Mouse (Mus musculus) kidney, embryonic 14.5 days (tissue): ENCODE measurements around the gene Wdr75. TPM values are rescaled to one million over a fixed set of nuclear protein-coding genes. Genes with fewer than 3 reads are reported as not detected.

Experiments
- ATAC-seq: fragments of 200-750 bp; cut with Nextera tagmentation; 2 replicates; pipeline ENCODE4 v1.8.0; 2017; ENCODE audit warnings: moderate number of reproducible peaks, mild to moderate bottlenecking, moderate TSS enrichment, moderate library complexity; ENCODE audit not compliant: low FRiP score, low TSS enrichment
- H3K27ac ChIP-seq: fragments of 300-500 bp; sonication (generic); 2 replicates; pipeline ENCODE4 v1.5.1; 2014; ENCODE audit warnings: low read depth, mild to moderate bottlenecking, low read length, moderate library complexity, mixed read lengths
- H3K27me3 ChIP-seq: fragments of 300-500 bp; sonication (generic); 2 replicates; pipeline ENCODE4 v1.6.1; 2014; ENCODE audit warnings: mild to moderate bottlenecking, low read length; ENCODE audit not compliant: control insufficient read depth, insufficient read depth
- H3K36me3 ChIP-seq: fragments of 300-500 bp; sonication (generic); 2 replicates; pipeline ENCODE4 v1.6.1; 2014; ENCODE audit warnings: low read length, mixed read lengths; ENCODE audit not compliant: control insufficient read depth, insufficient read depth
- H3K4me1 ChIP-seq: fragments of 300-500 bp; sonication (generic); 2 replicates; pipeline ENCODE4 v1.6.1; 2014; ENCODE audit warnings: low read length, mixed read lengths; ENCODE audit not compliant: control insufficient read depth, insufficient read depth
- H3K4me2 ChIP-seq: fragments of 300-500 bp; sonication (generic); replicated peaks from 2 replicates; pipeline ENCODE4 v1.6.1; 2014; ENCODE audit warnings: low read depth, mild to moderate bottlenecking, low read length
- H3K4me3 ChIP-seq: fragments of 300-500 bp; sonication (generic); 2 replicates; pipeline ENCODE4 v1.5.1; 2014; ENCODE audit warnings: mild to moderate bottlenecking, low read length
- H3K9ac ChIP-seq: fragments of 300-500 bp; sonication (generic); 2 replicates; pipeline ENCODE4 v1.6.1; 2014; ENCODE audit warnings: low read depth, mild to moderate bottlenecking, low read length, moderate library complexity
- H3K9me3 ChIP-seq: fragments of 300-500 bp; sonication (generic); 2 replicates; pipeline ENCODE4 v1.6.1; 2016; ENCODE audit warnings: low read length; ENCODE audit not compliant: control insufficient read depth
- WGBS: fragments of 180-500 bp; shearing (Covaris S2); extraction: QIAGEN DNeasy Blood & Tissue Kit; methylation state at CpG from one replicate; pipeline ENCODE4 v1.1.7; 2014; 5-methylcytosine and 5-hydroxymethylcytosine counted together
- polyA plus RNA-seq: library from polyadenylated mRNA; unstranded; fragments of >200 nt; fragmentation: Nextera tagmentation; extraction: Ambion mirVana; gene quantifications from 2 replicates; pipeline ENCODE4 v1.2.1, GENCODE M21; 2014

Gene Wdr75
- polyA plus RNA-seq, 1 experiment from 2014 or later: 90.1 TPM

GRCm38 (mm10) chr1:45826148-45826547, 31.2 kb downstream of the Wdr75 start:
- Histone ChIP-seq H3K4me1 (no peaks in the 10 kb centered on the region), H3K9ac (no peak overlapping the region), H3K27ac (no peak overlapping the region), H3K36me3 (peaks cover 34% of the 10 kb centered on the region), H3K4me3 (no peak overlapping the region), H3K4me2 (no peak overlapping the region), H3K9me3 (no peaks in the 10 kb centered on the region), H3K27me3 (no peaks in the 10 kb centered on the region)
- whole genome bisulfite sequencing: 80% methylated on average over 2 of the region's 2 CpGs
- ATAC-seq: no peak

- no peak for ATAC-seq
- peaks cover 28% of the 10 kb centered on the region for H3K36me3 ChIP-seq
These were observed 31.8 kb downstream of the Wdr75 start for GRCm38 (mm10) chr1:45826796-45827195.

GRCm38 (mm10) chr1:45830453-45831206, 35.7 kb downstream of the Wdr75 start:
- H3K9me3 ChIP-seq: no peaks in the 10 kb centered on the region
- H3K4me2 ChIP-seq: no peak overlapping the region
- no peak overlapping the region for H3K9ac ChIP-seq
- H3K4me3 ChIP-seq: no peak overlapping the region
- no peak for ATAC-seq
- WGBS: 79% methylated on average over 8 of the region's 8 CpGs
- H3K36me3 ChIP-seq: no peaks in the 10 kb centered on the region
- H3K4me1 ChIP-seq: no peaks in the 10 kb centered on the region
- no peak overlapping the region for H3K27ac ChIP-seq
- H3K27me3 ChIP-seq: no peaks in the 10 kb centered on the region

More at GRCm38 (mm10) chr1:45826796-45827195, 31.8 kb downstream of the Wdr75 start:
- 96% methylated on average over 2 of the region's 2 CpGs for WGBS
- H3K9ac ChIP-seq: no peak overlapping the region
- no peak overlapping the region for H3K4me2 ChIP-seq
- no peak overlapping the region for H3K27ac ChIP-seq
- no peaks in the 10 kb centered on the region for H3K9me3 ChIP-seq
- H3K4me3 ChIP-seq: no peak overlapping the region
- H3K27me3 ChIP-seq: no peaks in the 10 kb centered on the region
- no peaks in the 10 kb centered on the region for H3K4me1 ChIP-seq

GRCm38 (mm10) chr1:45835362-45836063, 40.5 kb downstream of the Wdr75 start:
- Histone ChIP-seq H3K36me3 (no peaks in the 10 kb centered on the region), H3K4me2 (no peak overlapping the region), H3K9me3 (no peaks in the 10 kb centered on the region), H3K27ac (no peak overlapping the region), H3K27me3 (no peaks in the 10 kb centered on the region), H3K4me3 (no peak overlapping the region), H3K9ac (no peak overlapping the region), H3K4me1 (no peaks in the 10 kb centered on the region)
- ATAC-seq: no peak; the same call in 1 of the 2 replicates
- WGBS: 59% methylated on average over 4 of the region's 4 CpGs

- no peaks in the 10 kb centered on the region for H3K27me3 ChIP-seq
- no peak overlapping the region for H3K27ac ChIP-seq
- H3K4me2 ChIP-seq: no peak overlapping the region
- H3K9ac ChIP-seq: no peak overlapping the region
- no peaks in the 10 kb centered on the region for H3K9me3 ChIP-seq
- ATAC-seq: peak; percentile 52; the same call in 1 of the 2 replicates
- H3K4me3 ChIP-seq: no peak overlapping the region
- 73% methylated on average over 4 of the region's 4 CpGs for WGBS
- H3K36me3 ChIP-seq: no peaks in the 10 kb centered on the region
- H3K4me1 ChIP-seq: no peaks in the 10 kb centered on the region
These were observed 42.8 kb downstream of the Wdr75 start for GRCm38 (mm10) chr1:45837736-45838135.

GRCm38 (mm10) chr1:45838271-45838670, 43.3 kb downstream of the Wdr75 start:
- ATAC-seq: no peak
- H3K4me3 ChIP-seq: no peak overlapping the region
- no peaks in the 10 kb centered on the region for H3K4me1 ChIP-seq
- H3K9me3 ChIP-seq: no peaks in the 10 kb centered on the region
- H3K4me2 ChIP-seq: no peak overlapping the region
- H3K36me3 ChIP-seq: no peaks in the 10 kb centered on the region
- H3K27ac ChIP-seq: no peak overlapping the region
- H3K27me3 ChIP-seq: no peaks in the 10 kb centered on the region
- H3K9ac ChIP-seq: no peak overlapping the region

- Histone ChIP-seq H3K27ac (no peak overlapping the region), H3K36me3 (no peaks in the 10 kb centered on the region), H3K9ac (no peak overlapping the region), H3K9me3 (no peaks in the 10 kb centered on the region), H3K4me1 (no peaks in the 10 kb centered on the region), H3K4me3 (no peak overlapping the region), H3K4me2 (no peak overlapping the region), H3K27me3 (no peaks in the 10 kb centered on the region)
- WGBS: 86% methylated on average over 1 of the region's 1 CpGs
- no peak for ATAC-seq
These were observed 50.5 kb downstream of the Wdr75 start for GRCm38 (mm10) chr1:45845466-45845865.

- no peaks in the 10 kb centered on the region for H3K36me3 ChIP-seq
- no peaks in the 10 kb centered on the region for H3K9me3 ChIP-seq
- no peak overlapping the region for H3K4me2 ChIP-seq
- no peak for ATAC-seq
- H3K27me3 ChIP-seq: no peaks in the 10 kb centered on the region
- no peak overlapping the region for H3K9ac ChIP-seq
- no peak overlapping the region for H3K4me3 ChIP-seq
- H3K27ac ChIP-seq: no peak overlapping the region
- H3K4me1 ChIP-seq: peaks cover 6% of the 10 kb centered on the region; the same call in 1 of the 2 replicates
- WGBS: 75% methylated on average over 1 of the region's 1 CpGs
These were observed 63.1 kb downstream of the Wdr75 start for GRCm38 (mm10) chr1:45858038-45858437.

- H3K4me2 ChIP-seq: no peak overlapping the region
- no peaks in the 10 kb centered on the region for H3K27me3 ChIP-seq
- H3K36me3 ChIP-seq: no peaks in the 10 kb centered on the region
- no peak overlapping the region; the same call in 1 of the 2 replicates for H3K27ac ChIP-seq
- no peak overlapping the region for H3K9ac ChIP-seq
- no peak overlapping the region for H3K4me3 ChIP-seq
- peaks cover 11% of the 10 kb centered on the region for H3K4me1 ChIP-seq
- WGBS: 54% methylated on average over 5 of the region's 5 CpGs
- ATAC-seq: no peak
- H3K9me3 ChIP-seq: no peaks in the 10 kb centered on the region
These were observed 65.4 kb downstream of the Wdr75 start for GRCm38 (mm10) chr1:45860349-45860748.
